Mouse (Mus musculus) testis, adult 2 months (tissue): ENCODE measurements at regions not wholly inside any gene's neighbourhood (a gene's known extent, or its start where the extent isn't known, plus 50 kb on each side); places are given as distances from the start of the nearest gene placed in this dataset.

Experiments
- H3K27ac ChIP-seq: fragments of 200-500 bp; 2 replicates; pipeline ENCODE4 v1.5.1; 2012; ENCODE audit warnings: low read depth, low read length; ENCODE audit not compliant: control insufficient read depth, insufficient read depth
- H3K27me3 ChIP-seq: fragments of 200-500 bp; 2 replicates; pipeline ENCODE4 v1.6.1; 2012; ENCODE audit warnings: mild to moderate bottlenecking, low read length, moderate library complexity; ENCODE audit not compliant: control insufficient read depth, insufficient read depth
- H3K36me3 ChIP-seq: fragments of 200-500 bp; 2 replicates; pipeline ENCODE4 v1.6.1; 2012; ENCODE audit warnings: mild to moderate bottlenecking, low read length; ENCODE audit not compliant: control insufficient read depth, insufficient read depth
- H3K4me1 ChIP-seq: fragments of 200-500 bp; 2 replicates; pipeline ENCODE4 v1.6.1; 2012; ENCODE audit warnings: low read length; ENCODE audit not compliant: control insufficient read depth, insufficient read depth
- H3K4me3 ChIP-seq: fragments of 200-500 bp; 2 replicates; pipeline ENCODE4 v1.5.1; 2012; ENCODE audit warnings: low read depth, mild to moderate bottlenecking, low read length, moderate library complexity, mixed read lengths; ENCODE audit not compliant: control insufficient read depth
- CTCF ChIP-seq: fragments of 200-500 bp; IDR thresholded peaks from 2 replicates; pipeline ENCODE4 v1.5.1; 2012; ENCODE audit warnings: low read depth, mild to moderate bottlenecking, inconsistent platforms, low read length, moderate library complexity; ENCODE audit not compliant: control insufficient read depth, insufficient read depth, insufficient replicate concordance
- POLR2A ChIP-seq: fragments of 200-500 bp; IDR thresholded peaks from 2 replicates; pipeline ENCODE4 v1.6.1; 2012; ENCODE audit warnings: low read depth, mild to moderate bottlenecking, inconsistent platforms, low read length, moderate library complexity; ENCODE audit not compliant: control insufficient read depth

DNA sequence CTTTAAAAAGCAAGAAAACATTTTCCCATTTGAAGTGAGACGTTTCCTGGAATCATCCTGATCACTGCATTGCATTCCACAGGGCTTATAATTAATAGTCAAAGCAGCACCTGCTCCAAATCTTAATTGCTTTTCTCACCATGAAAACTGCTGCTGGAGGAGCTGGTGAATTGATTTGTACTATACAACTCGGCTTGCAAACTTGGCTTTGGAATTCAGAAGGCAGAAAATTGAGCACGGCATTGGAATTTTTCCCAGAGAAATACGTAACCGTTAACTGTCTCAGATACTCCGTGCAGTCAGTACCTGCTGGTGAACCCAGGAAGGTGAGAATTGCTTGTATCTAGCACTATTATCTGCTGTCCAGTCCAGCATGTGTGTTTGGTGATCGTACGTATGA lies 249.3 kb downstream of the Gm19410 start:
- Histone ChIP-seq H3K4me1 (peaks cover 2% of the 10 kb centered on the region; the same call in 1 of the 2 replicates), H3K27me3 (no peaks in the 10 kb centered on the region), H3K27ac (no peak overlapping the region), H3K36me3 (no peaks in the 10 kb centered on the region), H3K4me3 (peak overlapping the region; percentile 19; the same call in 1 of the 2 replicates)
- no peak for TF ChIP-seq CTCF
- no peak for TF ChIP-seq POLR2A

DNA sequence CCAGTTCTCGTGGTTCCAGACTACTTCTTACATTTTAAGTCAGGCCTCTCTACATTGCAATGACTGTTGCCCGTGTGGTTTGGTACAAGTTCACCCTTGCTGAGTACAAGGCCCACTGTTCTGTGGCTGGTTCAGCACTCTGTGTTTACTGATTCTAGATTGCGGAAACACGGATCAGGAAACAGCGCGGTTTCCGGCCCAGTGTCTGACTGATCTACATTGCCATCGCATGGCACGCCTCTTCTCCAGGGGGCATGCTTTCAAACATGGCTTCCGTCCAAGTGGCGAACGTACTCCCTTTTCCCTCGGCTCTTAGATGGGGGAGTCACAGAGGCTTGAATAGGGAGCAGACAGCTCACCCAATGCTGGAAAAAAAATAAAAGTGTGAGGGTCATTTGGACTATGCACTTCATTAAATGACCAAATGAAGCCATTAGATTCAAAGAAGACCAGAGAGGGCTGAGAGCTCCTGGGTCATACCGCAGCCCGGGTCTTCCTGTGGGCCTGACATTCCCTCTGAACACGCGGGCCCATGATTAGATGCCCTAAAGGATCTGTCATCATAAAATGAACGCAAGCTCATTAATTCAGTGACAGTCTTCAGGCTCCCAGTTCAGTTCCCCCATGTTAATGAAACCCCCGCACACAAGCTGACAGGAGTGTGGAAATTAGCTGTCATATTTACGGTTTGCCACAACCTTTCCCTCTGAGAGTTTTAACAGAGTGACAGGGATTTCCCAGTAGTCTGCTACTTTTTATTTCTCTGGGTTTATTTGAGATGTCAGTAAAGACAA lies 250.9 kb downstream of the Gm19410 start:
- Histone ChIP-seq H3K36me3 (no peaks in the 10 kb centered on the region), H3K27ac (no peak overlapping the region), H3K4me1 (peaks cover 2% of the 10 kb centered on the region; the same call in 1 of the 2 replicates), H3K4me3 (peak overlapping the region; percentile 49), H3K27me3 (no peaks in the 10 kb centered on the region)
- TF ChIP-seq CTCF = no peak
- TF ChIP-seq POLR2A = no peak

- TF ChIP-seq POLR2A (no peak), CTCF (no peak)
- H3K36me3 ChIP-seq = no peaks in the 10 kb centered on the region
Measured at GRCm38 (mm10) chr8:36018993-36019753, 253.6 kb downstream of the Gm19410 start.

GRCm38 (mm10) chr8:36019895-36020294 lies 254.3 kb downstream of the Gm19410 start:
- Histone ChIP-seq H3K27me3 (no peaks in the 10 kb centered on the region), H3K36me3 (no peaks in the 10 kb centered on the region), H3K4me3 (no peak overlapping the region), H3K27ac (no peak overlapping the region), H3K4me1 (peaks cover 2% of the 10 kb centered on the region; the same call in 1 of the 2 replicates)
- TF ChIP-seq POLR2A = no peak
- no peak for TF ChIP-seq CTCF

More at GRCm38 (mm10) chr8:36018993-36019753, 253.6 kb downstream of the Gm19410 start:
- H3K27me3 ChIP-seq = no peaks in the 10 kb centered on the region
- no peak overlapping the region for H3K4me3 ChIP-seq
- H3K27ac ChIP-seq = no peak overlapping the region
- peaks cover 2% of the 10 kb centered on the region; the same call in 1 of the 2 replicates for H3K4me1 ChIP-seq

DNA sequence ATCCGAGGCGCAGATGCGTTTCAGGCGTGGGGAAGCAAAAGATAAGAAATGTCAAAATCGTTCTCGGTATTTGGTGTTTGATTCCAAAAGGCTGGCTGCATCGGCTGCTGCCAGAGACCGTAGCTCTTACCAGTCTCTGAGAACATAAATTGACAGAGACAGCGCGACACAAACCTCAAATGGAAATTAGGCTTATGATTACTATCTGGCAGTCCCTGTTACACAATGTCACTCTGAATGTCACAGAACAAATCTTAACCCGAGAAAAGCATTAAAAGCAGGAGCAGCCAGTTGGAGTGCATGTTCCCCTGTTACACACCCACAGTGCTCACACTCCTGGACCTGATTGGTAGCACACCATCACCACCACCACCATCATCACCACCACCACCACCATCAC lies 262.0 kb downstream of the Gm19410 start:
- Histone ChIP-seq H3K4me1 (peaks cover 3% of the 10 kb centered on the region), H3K27ac (no peak overlapping the region), H3K36me3 (no peaks in the 10 kb centered on the region), H3K27me3 (no peaks in the 10 kb centered on the region), H3K4me3 (no peak overlapping the region)
- no peak for TF ChIP-seq POLR2A
- no peak for TF ChIP-seq CTCF

GRCm38 (mm10) chr8:36028121-36028955 lies 262.7 kb downstream of the Gm19410 start:
- Histone ChIP-seq H3K27ac (no peak overlapping the region), H3K4me1 (peaks cover 3% of the 10 kb centered on the region), H3K36me3 (no peaks in the 10 kb centered on the region), H3K4me3 (no peak overlapping the region), H3K27me3 (no peaks in the 10 kb centered on the region)
- TF ChIP-seq POLR2A = no peak
- TF ChIP-seq CTCF = no peak
